Mouse (Mus musculus): ENCODE results near the gene Tmem59. TPM values are rescaled to one million over a fixed set of nuclear protein-coding genes. Genes with fewer than 3 reads are reported as not detected.

Tmem59 gene
- total and polyA plus RNA-seq, 3 experiments: 55.8 to 78.9 TPM; not detected in 1

DNA sequence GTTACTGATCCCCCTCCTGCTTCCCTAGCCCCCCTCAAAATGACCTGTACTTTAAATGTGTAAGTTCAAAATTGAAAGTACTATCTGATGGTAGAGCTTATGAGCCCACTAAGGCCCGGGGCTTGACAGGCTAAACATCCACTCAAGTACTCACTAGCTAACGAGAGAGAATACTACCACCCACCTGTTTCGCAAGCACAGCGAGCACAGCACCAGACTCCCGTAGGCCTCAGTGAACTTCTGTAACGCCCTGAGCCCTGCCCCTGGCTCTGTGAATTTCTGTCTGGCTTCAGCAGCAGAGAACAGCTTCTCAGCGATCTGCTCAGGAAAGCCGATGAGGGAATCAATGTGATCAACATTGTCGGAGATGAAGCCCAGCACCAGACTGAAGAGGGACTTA is 68.9 kb downstream of the Tmem59 start:
- Histone ChIP-seq H3K79me2 (ENCODE audit: control insufficient read depth, insufficient read depth, low read length, poor library complexity) (peaks cover 2% of the 10 kb centered on the region; the same call in 1 of the 2 replicates), H3K27ac (ENCODE audit: control insufficient read depth, low read depth, low read length) (no peak overlapping the region), H3K9ac (ENCODE audit: control insufficient read depth, low read depth, low read length, poor library complexity, severe bottlenecking) (no peak overlapping the region), H3K4me3 (ENCODE audit: control insufficient read depth in 1 of 2, insufficient read depth in 1 of 2, low read depth in 2 of 2, low read length in 2 of 2) (no peak overlapping the region), H3K9me3 (replicated peaks; ENCODE audit: insufficient read depth, low read length) (no peaks in the 10 kb centered on the region), H3K4me1 (ENCODE audit: control insufficient read depth in 1 of 2, insufficient read depth in 2 of 2, low read length in 2 of 2) (peaks cover 5 to 17% of the 10 kb centered on the region in 2 experiments), H3K36me3 (ENCODE audit: control insufficient read depth in 1 of 2, insufficient read depth in 2 of 2, low read length in 2 of 2) (peaks cover 10 to 11% of the 10 kb centered on the region in 2 experiments), H3K27me3 (ENCODE audit: control insufficient read depth in 1 of 2, insufficient read depth in 2 of 2, low read length in 2 of 2) (no peaks in the 10 kb centered on the region)
- no peak for TF ChIP-seq USF2 (IDR thresholded peaks at IDR 0.05; ENCODE audit: borderline replicate concordance in 1 of 2, insufficient read depth in 1 of 2, low read depth in 1 of 2, low read length in 2 of 2)
- no peak for TF ChIP-seq BHLHE40 (IDR thresholded peaks at IDR 0.05; ENCODE audit: borderline replicate concordance, low read depth, low read length)
- no peak for TF ChIP-seq TAL1 (IDR thresholded peaks at IDR 0.05; ENCODE audit: low read length)
- no peak for TF ChIP-seq RAD21 (IDR thresholded peaks at IDR 0.05; ENCODE audit: low read depth, low read length)
- TF ChIP-seq USF1 (IDR thresholded peaks at IDR 0.05; ENCODE audit: low read depth, low read length): no peak
- no peak for TF ChIP-seq E2F4 (IDR thresholded peaks at IDR 0.05; ENCODE audit: borderline replicate concordance, low read depth, low read length)
- no peak for TF ChIP-seq MEF2A (IDR thresholded peaks at IDR 0.05; ENCODE audit: extremely low read depth, insufficient replicate concordance, low read depth, low read length, poor library complexity, severe bottlenecking)
- TF ChIP-seq NELFE (IDR thresholded peaks at IDR 0.05; ENCODE audit: low read depth, low read length): no peak
- no peak for TF ChIP-seq MAZ (IDR thresholded peaks at IDR 0.05; ENCODE audit: low read depth, low read length)
- no peak for TF ChIP-seq MYC (IDR thresholded peaks at IDR 0.05; ENCODE audit: low read depth, low read length)
- no peak for TF ChIP-seq MAX (IDR thresholded peaks at IDR 0.05; ENCODE audit: low read length)
- no peak for TF ChIP-seq TCF12 (IDR thresholded peaks at IDR 0.05; ENCODE audit: low read depth, low read length)
- TF ChIP-seq RCOR1 (IDR thresholded peaks at IDR 0.05; ENCODE audit: low read depth, low read length): no peak
- TF ChIP-seq CTCF (IDR thresholded peaks at IDR 0.05 in 2 of 3, conservative IDR thresholded peaks at IDR 0.05 in 1 of 3; ENCODE audit: control insufficient read depth in 1 of 3, insufficient read depth in 1 of 3, low read depth in 2 of 3, low read length in 3 of 3, poor library complexity in 1 of 3, severe bottlenecking in 1 of 3): no peak
- TF ChIP-seq MAFK (IDR thresholded peaks at IDR 0.05; ENCODE audit: borderline replicate concordance, low read depth, low read length): no peak
- no peak for TF ChIP-seq ZKSCAN1 (IDR thresholded peaks at IDR 0.05; ENCODE audit: low read depth, low read length)
- no peak for TF ChIP-seq UBTF (IDR thresholded peaks at IDR 0.05; ENCODE audit: borderline replicate concordance, insufficient read depth, low read depth, low read length)
- no peak for TF ChIP-seq CHD1 (IDR thresholded peaks at IDR 0.05; ENCODE audit: low read depth, low read length)
- no peak for DNase-seq (ENCODE audit: low read depth, low spot score)

DNA sequence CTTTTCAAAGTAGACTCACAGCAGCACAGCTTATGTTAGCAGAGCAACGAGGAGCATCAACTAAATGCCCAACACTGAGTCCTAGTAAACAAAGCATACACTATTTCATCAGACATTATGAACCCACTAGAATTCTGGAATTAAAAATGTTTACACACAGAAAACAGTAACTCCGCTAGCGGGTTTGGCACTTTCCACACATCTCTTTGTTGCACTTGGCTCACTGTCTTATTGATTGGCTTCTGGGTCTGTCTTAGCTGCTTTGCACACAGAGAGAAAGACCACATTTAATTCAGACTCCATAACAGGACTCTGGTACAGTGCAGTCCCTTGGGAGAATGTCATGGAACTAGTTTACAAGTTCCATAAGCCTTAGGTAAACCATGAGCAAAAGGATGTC is 69.9 kb downstream of the Tmem59 start:
- no peak for TF ChIP-seq MYB (IDR thresholded peaks at IDR 0.05; ENCODE audit: low read depth, low read length)
- no peak for TF ChIP-seq JUND (IDR thresholded peaks at IDR 0.05; ENCODE audit: low read depth, low read length)
- no peak for TF ChIP-seq TAL1 (IDR thresholded peaks at IDR 0.05; ENCODE audit: low read length)
- TF ChIP-seq UBTF (IDR thresholded peaks at IDR 0.05; ENCODE audit: borderline replicate concordance, insufficient read depth, low read depth, low read length): no peak
- TF ChIP-seq GABPA (IDR thresholded peaks at IDR 0.05; ENCODE audit: low read depth, low read length): no peak
- TF ChIP-seq RAD21 (IDR thresholded peaks at IDR 0.05; ENCODE audit: low read depth, low read length): no peak
- TF ChIP-seq ETS1 (IDR thresholded peaks at IDR 0.05; ENCODE audit: low read depth, low read length): no peak
- no peak for TF ChIP-seq NELFE (IDR thresholded peaks at IDR 0.05; ENCODE audit: low read depth, low read length)
- no peak for TF ChIP-seq ZC3H11A (IDR thresholded peaks at IDR 0.05; ENCODE audit: low read depth, low read length)
- no peak for TF ChIP-seq GATA1 (IDR thresholded peaks at IDR 0.05; ENCODE audit: low read depth, low read length)
- TF ChIP-seq TCF12 (IDR thresholded peaks at IDR 0.05; ENCODE audit: low read depth, low read length): no peak
- no peak for TF ChIP-seq MYC (IDR thresholded peaks at IDR 0.05; ENCODE audit: low read depth, low read length)
- no peak for TF ChIP-seq MEF2A (IDR thresholded peaks at IDR 0.05; ENCODE audit: extremely low read depth, insufficient replicate concordance, low read depth, low read length, poor library complexity, severe bottlenecking)
- TF ChIP-seq CHD2 (IDR thresholded peaks at IDR 0.05; ENCODE audit: low read length): no peak
- TF ChIP-seq TBP (IDR thresholded peaks at IDR 0.05; ENCODE audit: low read depth, low read length): no peak
- no peak for TF ChIP-seq SIN3A (IDR thresholded peaks at IDR 0.05; ENCODE audit: low read length)
- no peak for TF ChIP-seq MXI1 (IDR thresholded peaks at IDR 0.05; ENCODE audit: low read depth, low read length)
- no peak for TF ChIP-seq NRF1 (IDR thresholded peaks at IDR 0.05; ENCODE audit: insufficient read depth, low read depth, low read length, poor library complexity, severe bottlenecking)
- no peak for TF ChIP-seq ELF1 (IDR thresholded peaks at IDR 0.05; ENCODE audit: low read depth, low read length)
- no peak for TF ChIP-seq POLR2AphosphoS5 (IDR thresholded peaks at IDR 0.05; ENCODE audit: borderline replicate concordance, low read depth, low read length)
- H3K4me1 ChIP-seq (ENCODE audit: control insufficient read depth in 1 of 2, insufficient read depth in 2 of 2, low read length in 2 of 2): peaks cover 10 to 20% of the 10 kb centered on the region in 2 experiments

More for the DNA sequence above, 69.9 kb downstream of the Tmem59 start:
- H3K27ac ChIP-seq (ENCODE audit: control insufficient read depth, low read depth, low read length): no peak overlapping the region
- peaks cover 10 to 14% of the 10 kb centered on the region in 2 experiments for H3K36me3 ChIP-seq (ENCODE audit: control insufficient read depth in 1 of 2, insufficient read depth in 2 of 2, low read length in 2 of 2)
- no peak for DNase-seq (ENCODE audit: low read depth, low spot score)
- H3K27me3 ChIP-seq (ENCODE audit: control insufficient read depth in 1 of 2, insufficient read depth in 2 of 2, low read length in 2 of 2): no peaks in the 10 kb centered on the region
- no peaks in the 10 kb centered on the region for H3K9me3 ChIP-seq (replicated peaks; ENCODE audit: insufficient read depth, low read length)
- no peak overlapping the region for H3K4me3 ChIP-seq (ENCODE audit: control insufficient read depth in 1 of 2, insufficient read depth in 1 of 2, low read depth in 2 of 2, low read length in 2 of 2)
- peaks cover 5% of the 10 kb centered on the region for H3K79me2 ChIP-seq (ENCODE audit: control insufficient read depth, insufficient read depth, low read length, poor library complexity)
- H3K9ac ChIP-seq (ENCODE audit: control insufficient read depth, low read depth, low read length, poor library complexity, severe bottlenecking): no peak overlapping the region

Measured in MEL (cell line).